ENCODE assay signal across 8 mouse cellular contexts in genomic region chr10:76531828-76532227, GRCm38 (mm10). TPM values are rescaled to one million over a fixed set of nuclear protein-coding genes. Genes with fewer than 3 reads are reported as not detected.
DNase-seq lines count a peak whose midpoint lies in the region; ATAC-seq and TF ChIP-seq lines count a peak whose summit lies in the region.

No protein-coding gene starts in this region.

- no peaks in the 10 kb centered on the region for H3K9me3 ChIP-seq in heart, embryonic 11.5 days (replicated peaks; ENCODE audit: control insufficient read depth, low read length)
- no peaks in the 10 kb centered on the region for H3K9me3 ChIP-seq in ES-E14 (ENCODE audit: control insufficient read depth, insufficient read depth, low read depth, low read length)
- H3K9me3 ChIP-seq in forebrain, embryonic 15.5 days = no peaks in the 10 kb centered on the region

- peaks cover 19% of the 10 kb centered on the region for H3K79me2 ChIP-seq in macrophage (ENCODE audit: inconsistent target)

- H3K4me1 ChIP-seq in heart, embryonic 11.5 days (ENCODE audit: control insufficient read depth, insufficient read depth, low read length) = peaks cover 8% of the 10 kb centered on the region; the same call in 1 of the 2 replicates
- H3K4me1 ChIP-seq in ES-E14 (ENCODE audit: control insufficient read depth in 2 of 2, insufficient read depth in 2 of 2, low read length in 2 of 2, poor library complexity in 1 of 2) = peaks cover 0 to 6% of the 10 kb centered on the region in 2 experiments; a peak in 2 of 4 replicates
- peaks cover 23% of the 10 kb centered on the region for H3K4me1 ChIP-seq in forebrain, embryonic 15.5 days

- no peak for DNase-seq in heart, postnatal 4 days
- DNase-seq in ES-E14 (ENCODE audit: low read depth, low spot score) = no peak
- no peak for DNase-seq in urinary bladder, postnatal 14 days (ENCODE audit: low spot score)
- no peak for DNase-seq in right cerebral cortex, adult 2 months (ENCODE audit: low spot score in 2 of 2)
- no peak for DNase-seq in kidney, postnatal 14 days

- H3K4me2 ChIP-seq in heart, embryonic 11.5 days = peak overlapping the region; percentile 72
- peak overlapping the region; percentile 73 for H3K4me2 ChIP-seq in forebrain, embryonic 15.5 days (replicated peaks)

- H3K36me3 ChIP-seq in heart, embryonic 11.5 days (ENCODE audit: control insufficient read depth, insufficient read depth, low read length) = peaks cover 8% of the 10 kb centered on the region
- H3K36me3 ChIP-seq in ES-E14 (ENCODE audit: control insufficient read depth, insufficient read depth, low read length, poor library complexity, severe bottlenecking) = peaks cover 31% of the 10 kb centered on the region
- H3K36me3 ChIP-seq in forebrain, embryonic 15.5 days = peaks cover 30% of the 10 kb centered on the region
- peaks cover 16% of the 10 kb centered on the region; the same call in 1 of the 2 replicates for H3K36me3 ChIP-seq in macrophage (ENCODE audit: inconsistent target)

- no peaks in the 10 kb centered on the region for H3K27me3 ChIP-seq in heart, embryonic 11.5 days (ENCODE audit: control insufficient read depth, insufficient read depth, low read length)
- no peaks in the 10 kb centered on the region for H3K27me3 ChIP-seq in forebrain, embryonic 15.5 days

- H3K4me3 ChIP-seq in heart, embryonic 11.5 days (ENCODE audit: low read depth, low read length) = peak overlapping the region; percentile 59
- H3K4me3 ChIP-seq in ES-E14 (ENCODE audit: insufficient read depth in 1 of 2, low read depth in 1 of 2, low read length in 2 of 2, poor library complexity in 1 of 2, severe bottlenecking in 1 of 2) (peak overlapping the region; percentile 89 to 98), macrophage (ENCODE audit: inconsistent target) (peak overlapping the region; percentile 83)
- H3K4me3 ChIP-seq in forebrain, embryonic 15.5 days = peak overlapping the region; percentile 76

- peak overlapping the region; percentile 3 for H3K27ac ChIP-seq in heart, embryonic 11.5 days (ENCODE audit: low read depth, low read length)
- H3K27ac ChIP-seq in ES-E14 (ENCODE audit: insufficient read depth, low read depth, low read length, poor library complexity, severe bottlenecking) (no peak overlapping the region), macrophage (peak overlapping the region; percentile 76)
- H3K27ac ChIP-seq in forebrain, embryonic 15.5 days (replicated peaks) = peak overlapping the region; percentile 83

- ATAC-seq in heart, embryonic 11.5 days (replicated peaks; ENCODE audit: insufficient number of reproducible peaks, low FRiP score, low TSS enrichment) = no peak; the same call in 1 of the 2 replicates
- peak; percentile 55 for ATAC-seq in forebrain, embryonic 15.5 days (replicated peaks)

- WGBS in heart, embryonic 11.5 days (ENCODE audit: insufficient replicate concordance) = under 1% methylated on average over 14 of the region's 14 CpGs
- under 1% methylated on average over 14 of the region's 14 CpGs for WGBS in forebrain, embryonic 15.5 days
- WGBS in macrophage (ENCODE audit: missing documents) = 6% methylated on average over 14 of the region's 14 CpGs

- in situ Hi-C loops in ES-E14 (cut with MboI; ENCODE audit: low sequenced_read_pairs in 2 of 2, unreplicated experiment in 2 of 2) = no loop called here

- H3K9ac ChIP-seq in heart, embryonic 11.5 days (ENCODE audit: low read depth, low read length) = peak overlapping the region; percentile 70
- H3K9ac ChIP-seq in ES-E14 (ENCODE audit: insufficient read depth, low read depth, low read length, poor library complexity, severe bottlenecking) = peak overlapping the region; percentile 82
- peak overlapping the region; percentile 69 for H3K9ac ChIP-seq in forebrain, embryonic 15.5 days (replicated peaks)

TF ChIP-seq in ES-E14, 5 proteins besides CTCF, POLR2A, EP300 and RAD21:
- no peak for TF ChIP-seq MAFK (IDR thresholded peaks at IDR 0.05; ENCODE audit: insufficient read depth, low read depth, low read length)
- TF ChIP-seq ZC3H11A (IDR thresholded peaks at IDR 0.05; ENCODE audit: borderline replicate concordance, low read depth, low read length) = no peak
- TF ChIP-seq CHD2 (IDR thresholded peaks at IDR 0.05; ENCODE audit: low read depth, low read length) = no peak
- TF ChIP-seq HCFC1 (IDR thresholded peaks at IDR 0.05; ENCODE audit: borderline replicate concordance, insufficient read depth, low read length) = no peak
- no peak for TF ChIP-seq ZNF384 (IDR thresholded peaks at IDR 0.05; ENCODE audit: low read depth, low read length)

RNA-seq across cellular contexts. Expression of gene Lss, which starts 0.4 kb away (rescaled TPM):
- 14.0 and 15.1 TPM in 2 replicates for polyA plus RNA-seq in heart, embryonic 11.5 days (2014; fragmentation: Nextera tagmentation; extraction: Ambion mirVana)
- total RNA-seq in heart, postnatal 4 days (2021) = 10 to 100 TPM; 16.8 to 17.2 TPM
- total RNA-seq in ES-E14 (2012; rRNA removed) = 35.6 and 47.2 TPM in 2 replicates
- 37.5 and 44.7 TPM in 2 replicates for polyA plus RNA-seq in forebrain, embryonic 15.5 days (2015; fragmentation: Nextera tagmentation; extraction: Ambion mirVana)
- 10 to 100 TPM in 18 of 26 experiments, 1 to 10 TPM in 8; 3.2 to 50.0 (median 24.3) TPM for total RNA-seq in macrophage (2018; cell fraction: chromatin; rRNA removed)
- total RNA-seq in macrophage (2018; cell fraction: cytosol; rRNA removed) = 10 to 100 TPM in 17 of 26 experiments, 1 to 10 TPM in 9; 5.4 to 15.2 (median 10.9) TPM
- 10 to 100 TPM in 16 of 26 experiments, 1 to 10 TPM in 10; 4.1 to 54.3 (median 11.9) TPM for total RNA-seq in macrophage (2018; cell fraction: nucleus; rRNA removed)
- polyA plus RNA-seq in macrophage (2018) = 3.1 to 13.5 TPM (median 11.0 TPM) in 3 replicates

RNA-seq across cellular contexts. Expression of gene Spatc1l, which starts 30.2 kb away (rescaled TPM):
- polyA plus RNA-seq in heart, embryonic 11.5 days (2014; fragmentation: Nextera tagmentation; extraction: Ambion mirVana) = not detected in 2 replicates
- not detected for total RNA-seq in heart, postnatal 4 days (2021)
- not detected in 2 replicates for total RNA-seq in ES-E14 (2012; rRNA removed)
- not detected in 2 replicates for polyA plus RNA-seq in forebrain, embryonic 15.5 days (2015; fragmentation: Nextera tagmentation; extraction: Ambion mirVana)
- total RNA-seq in macrophage (2018; cell fraction: chromatin; rRNA removed) = not detected
- not detected for total RNA-seq in macrophage (2018; cell fraction: cytosol; rRNA removed)
- total RNA-seq in macrophage (2018; cell fraction: nucleus; rRNA removed) = 1 to 10 TPM in 1 of 26 experiments, under 1 TPM in 1, not detected in 24; 0.45 to 1.1 TPM
- polyA plus RNA-seq in macrophage (2018) = not detected in 3 replicates

RNA-seq across cellular contexts. Expression of gene Ftcd, which starts 43.6 kb away (rescaled TPM):
- polyA plus RNA-seq in heart, embryonic 11.5 days (2014; fragmentation: Nextera tagmentation; extraction: Ambion mirVana) = 1.9 and 3.4 TPM in 2 replicates
- under 1 TPM; 0.88 TPM for total RNA-seq in heart, postnatal 4 days (2021)
- 0.16 TPM in 1 of 2 replicates, not detected in the other for total RNA-seq in ES-E14 (2012; rRNA removed)
- polyA plus RNA-seq in forebrain, embryonic 15.5 days (2015; fragmentation: Nextera tagmentation; extraction: Ambion mirVana) = 0.08 TPM in 1 of 2 replicates, not detected in the other
- total RNA-seq in macrophage (2018; cell fraction: chromatin; rRNA removed) = not detected
- not detected for total RNA-seq in macrophage (2018; cell fraction: cytosol; rRNA removed)
- total RNA-seq in macrophage (2018; cell fraction: nucleus; rRNA removed) = not detected
- polyA plus RNA-seq in macrophage (2018) = not detected in 3 replicates
